Mouse (Mus musculus): ENCODE results near the gene 3425401B19Rik. TPM values are rescaled to one million over a fixed set of nuclear protein-coding genes. Genes with fewer than 3 reads are reported as not detected.
A peak's percentile ranks its signal among the peaks of the same experiment; 100 is the strongest.

The 3425401B19Rik gene
- polyA plus RNA-seq (2015; fragmentation: Nextera tagmentation; extraction: Ambion mirVana): 0.26 and 0.30 TPM in 2 replicates

- Histone ChIP-seq H3K4me2 (peak within 1 kb of the TSS; percentile 32), H3K36me3 (no peaks in the 10 kb centered on the region), H3K9me3 (no peaks in the 10 kb centered on the region), H3K27me3 (replicated peaks) (no peaks in the 10 kb centered on the region), H3K4me1 (peaks cover 12% of the 10 kb centered on the region; the same call in 1 of the 2 replicates), H3K27ac (no peak within 1 kb of the TSS), H3K4me3 (replicated peaks) (no peak within 1 kb of the TSS), H3K9ac (no peak within 1 kb of the TSS)
- WGBS: 36% methylated on average over 16 of the region's 16 CpGs
- ATAC-seq (ENCODE audit: insufficient read depth, low FRiP score, low read depth): no peak
Measured at GRCm38 (mm10) chr14:32685124-32685826, at the start of gene 3425401B19Rik. Gene 3425401B19Rik (minus strand): TSS chr14:32685293.

GRCm38 (mm10) chr14:32732961-32733360, 47.9 kb upstream of the 3425401B19Rik start:
- no peak overlapping the region for H3K4me2 ChIP-seq
- no peaks in the 10 kb centered on the region for H3K36me3 ChIP-seq
- no peak for ATAC-seq (ENCODE audit: insufficient read depth, low FRiP score, low read depth)
- no peak overlapping the region for H3K4me3 ChIP-seq (replicated peaks)
- no peak overlapping the region for H3K9ac ChIP-seq
- H3K27me3 ChIP-seq (replicated peaks): no peaks in the 10 kb centered on the region
- H3K9me3 ChIP-seq: no peaks in the 10 kb centered on the region
- WGBS: 28% methylated on average over 6 of the region's 6 CpGs
- no peak overlapping the region for H3K27ac ChIP-seq
- H3K4me1 ChIP-seq: no peaks in the 10 kb centered on the region

- Histone ChIP-seq H3K27ac (no peak overlapping the region), H3K9me3 (no peaks in the 10 kb centered on the region), H3K36me3 (no peaks in the 10 kb centered on the region), H3K4me2 (no peak overlapping the region), H3K27me3 (replicated peaks) (no peaks in the 10 kb centered on the region), H3K4me3 (replicated peaks) (no peak overlapping the region), H3K9ac (no peak overlapping the region), H3K4me1 (no peaks in the 10 kb centered on the region)
- no peak for ATAC-seq (ENCODE audit: insufficient read depth, low FRiP score, low read depth)
Measured at GRCm38 (mm10) chr14:32726864-32727263, 41.8 kb upstream of the 3425401B19Rik start.

- no peak overlapping the region for H3K4me3 ChIP-seq (replicated peaks)
- WGBS: 41% methylated on average over 1 of the region's 1 CpGs
Measured at GRCm38 (mm10) chr14:32721461-32721860, 36.4 kb upstream of the 3425401B19Rik start.

GRCm38 (mm10) chr14:32716763-32717439, 31.8 kb upstream of the 3425401B19Rik start:
- no peak overlapping the region for H3K4me3 ChIP-seq (replicated peaks)
- H3K4me1 ChIP-seq: no peaks in the 10 kb centered on the region
- no peak for ATAC-seq (ENCODE audit: insufficient read depth, low FRiP score, low read depth)
- WGBS: 86% methylated on average over 6 of the region's 6 CpGs
- H3K9ac ChIP-seq: no peak overlapping the region
- no peak overlapping the region for H3K4me2 ChIP-seq
- no peaks in the 10 kb centered on the region for H3K27me3 ChIP-seq (replicated peaks)
- no peak overlapping the region for H3K27ac ChIP-seq
- H3K36me3 ChIP-seq: no peaks in the 10 kb centered on the region
- no peaks in the 10 kb centered on the region for H3K9me3 ChIP-seq

More at GRCm38 (mm10) chr14:32721461-32721860, 36.4 kb upstream of the 3425401B19Rik start:
- no peaks in the 10 kb centered on the region for H3K4me1 ChIP-seq
- no peak overlapping the region for H3K9ac ChIP-seq
- no peak overlapping the region for H3K4me2 ChIP-seq
- no peaks in the 10 kb centered on the region for H3K9me3 ChIP-seq
- H3K36me3 ChIP-seq: no peaks in the 10 kb centered on the region
- no peak for ATAC-seq (ENCODE audit: insufficient read depth, low FRiP score, low read depth)
- no peak overlapping the region for H3K27ac ChIP-seq
- H3K27me3 ChIP-seq (replicated peaks): no peaks in the 10 kb centered on the region

GRCm38 (mm10) chr14:32715489-32715888, 30.4 kb upstream of the 3425401B19Rik start:
- no peak overlapping the region for H3K9ac ChIP-seq
- H3K9me3 ChIP-seq: no peaks in the 10 kb centered on the region
- no peaks in the 10 kb centered on the region for H3K36me3 ChIP-seq
- ATAC-seq (ENCODE audit: insufficient read depth, low FRiP score, low read depth): no peak
- H3K27ac ChIP-seq: no peak overlapping the region
- H3K4me3 ChIP-seq (replicated peaks): no peak overlapping the region
- WGBS: 90% methylated on average over 2 of the region's 2 CpGs
- no peak overlapping the region for H3K4me2 ChIP-seq
- no peaks in the 10 kb centered on the region for H3K4me1 ChIP-seq
- H3K27me3 ChIP-seq (replicated peaks): no peaks in the 10 kb centered on the region

- H3K9me3 ChIP-seq: no peaks in the 10 kb centered on the region
- H3K4me3 ChIP-seq (replicated peaks): no peak overlapping the region
- no peak overlapping the region for H3K9ac ChIP-seq
- no peaks in the 10 kb centered on the region for H3K36me3 ChIP-seq
- H3K4me1 ChIP-seq: no peaks in the 10 kb centered on the region
- H3K27me3 ChIP-seq (replicated peaks): no peaks in the 10 kb centered on the region
- no peak overlapping the region for H3K27ac ChIP-seq
- 85% methylated on average over 6 of the region's 6 CpGs for WGBS
- ATAC-seq (ENCODE audit: insufficient read depth, low FRiP score, low read depth): no peak
- H3K4me2 ChIP-seq: no peak overlapping the region
Measured at GRCm38 (mm10) chr14:32715076-32715475, 30.0 kb upstream of the 3425401B19Rik start.

GRCm38 (mm10) chr14:32709861-32710260, 24.8 kb upstream of the 3425401B19Rik start:
- ATAC-seq (ENCODE audit: insufficient read depth, low FRiP score, low read depth): no peak
- no peak overlapping the region for H3K4me3 ChIP-seq (replicated peaks)
- no peaks in the 10 kb centered on the region for H3K4me1 ChIP-seq
- no peaks in the 10 kb centered on the region for H3K9me3 ChIP-seq
- H3K36me3 ChIP-seq: no peaks in the 10 kb centered on the region
- WGBS: 93% methylated on average over 6 of the region's 6 CpGs
- no peaks in the 10 kb centered on the region for H3K27me3 ChIP-seq (replicated peaks)
- H3K27ac ChIP-seq: no peak overlapping the region
- H3K4me2 ChIP-seq: no peak overlapping the region
- H3K9ac ChIP-seq: no peak overlapping the region

- Histone ChIP-seq H3K27ac (no peak overlapping the region), H3K27me3 (replicated peaks) (no peaks in the 10 kb centered on the region), H3K4me2 (no peak overlapping the region), H3K4me3 (replicated peaks) (no peak overlapping the region), H3K9ac (no peak overlapping the region), H3K36me3 (no peaks in the 10 kb centered on the region), H3K4me1 (no peaks in the 10 kb centered on the region), H3K9me3 (no peaks in the 10 kb centered on the region)
- no peak for ATAC-seq (ENCODE audit: insufficient read depth, low FRiP score, low read depth)
- WGBS: 53% methylated on average over 7 of the region's 7 CpGs
Measured at GRCm38 (mm10) chr14:32708756-32709155, 23.7 kb upstream of the 3425401B19Rik start.

GRCm38 (mm10) chr14:32707938-32708337, 22.8 kb upstream of the 3425401B19Rik start:
- H3K9me3 ChIP-seq: no peaks in the 10 kb centered on the region
- H3K4me2 ChIP-seq: no peak overlapping the region
- no peak overlapping the region for H3K27ac ChIP-seq
- H3K36me3 ChIP-seq: no peaks in the 10 kb centered on the region
- ATAC-seq (ENCODE audit: insufficient read depth, low FRiP score, low read depth): no peak
- no peaks in the 10 kb centered on the region for H3K4me1 ChIP-seq
- H3K4me3 ChIP-seq (replicated peaks): no peak overlapping the region
- WGBS: 53% methylated on average over 8 of the region's 8 CpGs
- H3K27me3 ChIP-seq (replicated peaks): no peaks in the 10 kb centered on the region
- no peak overlapping the region for H3K9ac ChIP-seq

GRCm38 (mm10) chr14:32700972-32701371, 15.9 kb upstream of the 3425401B19Rik start:
- WGBS: 45% methylated on average over 8 of the region's 8 CpGs
- Histone ChIP-seq H3K27me3 (replicated peaks) (no peaks in the 10 kb centered on the region), H3K4me3 (replicated peaks) (no peak overlapping the region), H3K36me3 (no peaks in the 10 kb centered on the region), H3K9ac (no peak overlapping the region), H3K27ac (no peak overlapping the region), H3K9me3 (no peaks in the 10 kb centered on the region), H3K4me1 (no peaks in the 10 kb centered on the region), H3K4me2 (no peak overlapping the region)
- ATAC-seq (ENCODE audit: insufficient read depth, low FRiP score, low read depth): no peak

GRCm38 (mm10) chr14:32698556-32698955, 13.5 kb upstream of the 3425401B19Rik start:
- no peaks in the 10 kb centered on the region for H3K27me3 ChIP-seq (replicated peaks)
- H3K36me3 ChIP-seq: no peaks in the 10 kb centered on the region
- H3K4me3 ChIP-seq (replicated peaks): no peak overlapping the region
- no peaks in the 10 kb centered on the region for H3K9me3 ChIP-seq
- H3K9ac ChIP-seq: no peak overlapping the region
- WGBS: 65% methylated on average over 3 of the region's 3 CpGs
- no peak overlapping the region for H3K4me2 ChIP-seq
- no peaks in the 10 kb centered on the region for H3K4me1 ChIP-seq
- no peak for ATAC-seq (ENCODE audit: insufficient read depth, low FRiP score, low read depth)
- no peak overlapping the region for H3K27ac ChIP-seq
